Mouse (Mus musculus) stomach, postnatal 0 days (tissue): ENCODE measurements around the gene Akap6. TPM values are rescaled to one million over a fixed set of nuclear protein-coding genes. Genes with fewer than 3 reads are reported as not detected.

Experiments
- ATAC-seq: fragments of 200-750 bp; cut with Nextera tagmentation; 2 replicates; pipeline ENCODE4 v1.8.0; 2017; ENCODE audit not compliant: low FRiP score, low TSS enrichment
- DNase-seq: peaks from one replicate; pipeline ENCODE4 v3.0.0-alpha.2; 2016; ENCODE audit warnings: low spot score
- H3K27ac ChIP-seq: fragments of 300-500 bp; sonication (generic); replicated peaks from 2 replicates; pipeline ENCODE4 v1.5.1; 2014; ENCODE audit warnings: mild to moderate bottlenecking, control low read depth
- H3K27me3 ChIP-seq: fragments of 300-500 bp; sonication (generic); 2 replicates; pipeline ENCODE4 v1.6.1; 2014; ENCODE audit warnings: low read length; ENCODE audit not compliant: control insufficient read depth, insufficient read depth
- H3K36me3 ChIP-seq: fragments of 300-500 bp; sonication (generic); 2 replicates; pipeline ENCODE4 v1.6.1; 2014; ENCODE audit warnings: low read length, mixed read lengths; ENCODE audit not compliant: control insufficient read depth, insufficient read depth
- H3K4me1 ChIP-seq: fragments of 300-500 bp; sonication (generic); replicated peaks from 2 replicates; pipeline ENCODE4 v1.6.1; 2014; ENCODE audit warnings: antibody characterized with exemption; ENCODE audit not compliant: control insufficient read depth, insufficient read depth
- H3K4me2 ChIP-seq: fragments of 300-500 bp; sonication (generic); replicated peaks from 2 replicates; pipeline ENCODE4 v1.6.1; 2014; ENCODE audit warnings: low read depth, mild to moderate bottlenecking, control low read depth, moderate library complexity
- H3K4me3 ChIP-seq: fragments of 300-500 bp; sonication (generic); 2 replicates; pipeline ENCODE4 v1.5.1; 2014; ENCODE audit warnings: low read depth, low read length, control low read depth
- H3K9ac ChIP-seq: fragments of 300-500 bp; sonication (generic); 2 replicates; pipeline ENCODE4 v1.6.1; 2014; ENCODE audit warnings: mild to moderate bottlenecking, low read length, control low read depth, mixed read lengths
- H3K9me3 ChIP-seq: fragments of 300-500 bp; sonication (generic); 2 replicates; pipeline ENCODE4 v1.6.1; 2016; ENCODE audit warnings: low read length; ENCODE audit not compliant: control insufficient read depth
- CTCF ChIP-seq: IDR thresholded peaks from 2 replicates; pipeline ENCODE4 v1.5.1; 2016; ENCODE audit warnings: antibody characterized with exemption, low read depth, mild to moderate bottlenecking, moderate library complexity
- EP300 ChIP-seq: optimal IDR thresholded peaks from 2 replicates; pipeline ENCODE3; 2016; ENCODE audit warnings: antibody characterized with exemption
- WGBS: fragments of 180-500 bp; shearing (Covaris S2); extraction: QIAGEN DNeasy Blood & Tissue Kit; methylation state at CpG from one replicate; pipeline ENCODE4 v1.1.7; 2014; 5-methylcytosine and 5-hydroxymethylcytosine counted together
- polyA plus RNA-seq: library from polyadenylated mRNA; unstranded; fragments of >200 nt; fragmentation: Nextera tagmentation; extraction: Ambion mirVana; gene quantifications from 2 replicates; pipeline ENCODE4 v1.2.1, GENCODE M21; 2015

Akap6 gene
- polyA plus RNA-seq, 1 experiment from 2014 or later = 0.76 TPM

- H3K9ac ChIP-seq = no peak overlapping the region
- no peaks in the 10 kb centered on the region for H3K36me3 ChIP-seq
- no peak for DNase-seq
- no peaks in the 10 kb centered on the region for H3K9me3 ChIP-seq
- H3K27ac ChIP-seq = no peak overlapping the region
- WGBS = 43% methylated on average over 4 of the region's 4 CpGs
- no peaks in the 10 kb centered on the region for H3K27me3 ChIP-seq
- H3K4me3 ChIP-seq = no peak overlapping the region
- H3K4me2 ChIP-seq = no peak overlapping the region
- no peak for ATAC-seq
- TF ChIP-seq EP300 (no peak), CTCF (no peak)
- no peaks in the 10 kb centered on the region for H3K4me1 ChIP-seq
Measured at GRCm38 (mm10) chr12:52925448-52925847, 226.3 kb downstream of the Akap6 start.

- Histone ChIP-seq H3K4me2 (no peak overlapping the region), H3K4me3 (no peak overlapping the region), H3K27me3 (no peaks in the 10 kb centered on the region), H3K36me3 (no peaks in the 10 kb centered on the region), H3K27ac (no peak overlapping the region), H3K4me1 (no peaks in the 10 kb centered on the region), H3K9ac (no peak overlapping the region), H3K9me3 (no peaks in the 10 kb centered on the region)
- DNase-seq = no peak
- TF ChIP-seq EP300 (no peak), CTCF (no peak)
- 64% methylated on average over 6 of the region's 13 CpGs for WGBS
- ATAC-seq = no peak
Measured at GRCm38 (mm10) chr12:52933832-52934231, 234.6 kb downstream of the Akap6 start.

- Histone ChIP-seq H3K36me3 (no peaks in the 10 kb centered on the region), H3K27ac (no peak overlapping the region), H3K27me3 (no peaks in the 10 kb centered on the region), H3K9ac (no peak overlapping the region), H3K4me1 (no peaks in the 10 kb centered on the region), H3K9me3 (no peaks in the 10 kb centered on the region), H3K4me3 (no peak overlapping the region), H3K4me2 (no peak overlapping the region)
- DNase-seq (no peak), ATAC-seq (no peak)
- TF ChIP-seq EP300 (no peak), CTCF (peak; percentile 35)
- 96% methylated on average over 3 of the region's 3 CpGs for WGBS
Measured at GRCm38 (mm10) chr12:52934989-52935388, 235.8 kb downstream of the Akap6 start.

GRCm38 (mm10) chr12:52938786-52939185 lies 239.6 kb downstream of the Akap6 start:
- WGBS = 70% methylated on average over 5 of the region's 5 CpGs
- Histone ChIP-seq H3K9ac (no peak overlapping the region), H3K27ac (no peak overlapping the region), H3K4me3 (no peak overlapping the region), H3K4me2 (no peak overlapping the region), H3K36me3 (no peaks in the 10 kb centered on the region), H3K4me1 (no peaks in the 10 kb centered on the region), H3K9me3 (no peaks in the 10 kb centered on the region), H3K27me3 (no peaks in the 10 kb centered on the region)
- DNase-seq (no peak), ATAC-seq (no peak)
- TF ChIP-seq CTCF (no peak), EP300 (no peak)

GRCm38 (mm10) chr12:52939324-52939946 lies 240.3 kb downstream of the Akap6 start:
- Histone ChIP-seq H3K4me3 (no peak overlapping the region), H3K36me3 (no peaks in the 10 kb centered on the region), H3K27me3 (no peaks in the 10 kb centered on the region), H3K4me2 (no peak overlapping the region), H3K9me3 (no peaks in the 10 kb centered on the region), H3K4me1 (no peaks in the 10 kb centered on the region), H3K9ac (no peak overlapping the region), H3K27ac (no peak overlapping the region)
- 70% methylated on average over 15 of the region's 15 CpGs for WGBS
- no peak for ATAC-seq
- TF ChIP-seq CTCF (no peak), EP300 (no peak)
- no peak for DNase-seq

- DNase-seq = no peak
- no peak for ATAC-seq
- no peaks in the 10 kb centered on the region for H3K4me1 ChIP-seq
- H3K4me3 ChIP-seq = no peak overlapping the region
- no peak for TF ChIP-seq EP300
- no peak for TF ChIP-seq CTCF
- H3K9ac ChIP-seq = no peak overlapping the region
- H3K27ac ChIP-seq = no peak overlapping the region
- H3K4me2 ChIP-seq = no peak overlapping the region
- H3K9me3 ChIP-seq = no peaks in the 10 kb centered on the region
- 58% methylated on average over 4 of the region's 4 CpGs for WGBS
- H3K36me3 ChIP-seq = no peaks in the 10 kb centered on the region
- H3K27me3 ChIP-seq = no peaks in the 10 kb centered on the region
Measured at GRCm38 (mm10) chr12:52941941-52942340, 242.8 kb downstream of the Akap6 start.
